Mouse (Mus musculus) small intestine, adult 2 months (tissue): Measurements from ENCODE around the gene Tnfrsf1b. TPM values are rescaled to one million over a fixed set of nuclear protein-coding genes. Genes with fewer than 3 reads are reported as not detected.
A peak's percentile ranks its signal among the peaks of the same experiment; 100 is the strongest.

ENCODE experiments used
- H3K27ac ChIP-seq: fragments of 200-500 bp; 2 replicates; pipeline ENCODE4 v1.5.1; 2012; ENCODE audit warnings: low read depth, low read length, control low read depth, inconsistent platforms; ENCODE audit not compliant: insufficient read depth
- H3K27me3 ChIP-seq: fragments of 200-500 bp; 2 replicates; pipeline ENCODE4 v1.6.1; 2012; ENCODE audit warnings: mild to moderate bottlenecking, moderate library complexity, low read length, inconsistent platforms; ENCODE audit not compliant: control insufficient read depth, insufficient read depth
- H3K36me3 ChIP-seq: fragments of 200-500 bp; 2 replicates; pipeline ENCODE4 v1.6.1; 2012; ENCODE audit warnings: mild to moderate bottlenecking, low read length, control low read depth, inconsistent platforms; ENCODE audit not compliant: control insufficient read depth, insufficient read depth
- H3K4me1 ChIP-seq: fragments of 200-500 bp; 2 replicates; pipeline ENCODE4 v1.6.1; 2012; ENCODE audit warnings: low read length, inconsistent platforms, mixed read lengths; ENCODE audit not compliant: control insufficient read depth, insufficient read depth, insufficient read length
- H3K4me3 ChIP-seq: fragments of 200-500 bp; 2 replicates; pipeline ENCODE4 v1.5.1; 2012; ENCODE audit warnings: low read depth, mild to moderate bottlenecking, control low read depth, inconsistent platforms, low read length, moderate library complexity
- CTCF ChIP-seq: fragments of 200-500 bp; IDR thresholded peaks from 2 replicates; pipeline ENCODE4 v1.5.1; 2012; ENCODE audit warnings: low read depth, mild to moderate bottlenecking, control low read depth, inconsistent platforms, low read length, moderate library complexity, mixed read lengths; ENCODE audit not compliant: insufficient replicate concordance, insufficient read length; ENCODE audit errors: extremely low read depth
- POLR2A ChIP-seq: fragments of 200-500 bp; IDR thresholded peaks from 2 replicates; pipeline ENCODE4 v1.6.1; 2012; ENCODE audit warnings: low read depth, mild to moderate bottlenecking, control low read depth, inconsistent platforms, low read length, moderate library complexity
- WGBS: fragments of 180-500 bp; shearing (Covaris S2); methylation state at CpG from one replicate; pipeline ENCODE4 v1.1.7; 2018; 5-methylcytosine and 5-hydroxymethylcytosine counted together
- polyA plus RNA-seq: library from polyadenylated mRNA; depleted of rRNA; stranded (reverse); fragments of >200 nt; gene quantifications from 2 replicates; pipeline ENCODE4 v1.2.3, GENCODE M21; 2012

Tnfrsf1b gene
- polyA plus RNA-seq, 1 experiment: 13.5 TPM

DNA sequence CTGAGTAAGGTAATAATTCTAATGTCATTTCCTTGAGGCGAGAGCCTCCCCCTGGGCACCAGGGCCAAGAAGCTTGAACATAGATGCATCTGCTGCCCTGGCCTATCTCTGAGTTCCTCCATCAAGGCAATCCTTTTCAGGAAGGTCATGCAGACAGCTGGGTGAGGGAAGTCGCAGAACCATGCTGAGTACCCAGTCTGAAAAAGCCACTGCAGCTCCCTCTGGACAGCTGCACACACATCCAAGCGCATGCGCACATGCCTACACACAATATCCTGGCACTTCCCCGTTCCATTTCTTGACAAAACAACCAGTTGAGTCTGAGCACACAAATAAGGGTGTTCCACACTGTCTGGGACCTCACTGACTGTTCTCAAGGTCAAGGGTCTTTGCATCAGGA lies 14.9 kb downstream of the Tnfrsf1b start:
- no peak for TF ChIP-seq POLR2A
- 84% methylated on average over 5 of the region's 5 CpGs for WGBS
- Histone ChIP-seq H3K4me1 (peaks cover 15% of the 10 kb centered on the region), H3K4me3 (no peak overlapping the region), H3K27ac (no peak overlapping the region), H3K36me3 (no peaks in the 10 kb centered on the region; the same call in 1 of the 2 replicates), H3K27me3 (no peaks in the 10 kb centered on the region)

DNA sequence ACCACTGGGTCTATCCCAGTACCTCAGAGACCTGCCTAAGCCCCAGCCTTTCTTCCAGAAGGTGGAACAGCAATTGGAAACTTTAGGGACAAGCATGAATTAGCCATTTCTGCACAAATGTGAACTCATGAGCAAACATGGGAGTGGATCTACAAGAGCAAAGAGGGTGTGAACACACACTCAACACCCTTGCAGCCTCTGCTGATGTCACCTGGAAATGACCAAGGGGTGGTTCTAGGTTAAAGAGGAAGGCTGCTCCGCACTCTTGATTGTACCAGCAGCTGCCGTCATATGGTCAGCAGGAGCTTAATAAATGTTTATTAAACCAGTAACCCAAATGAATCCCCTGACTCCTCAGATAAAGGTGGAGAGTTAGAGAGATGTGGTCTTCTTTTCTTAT lies 16.0 kb downstream of the Tnfrsf1b start:
- H3K4me1 ChIP-seq: peaks cover 13% of the 10 kb centered on the region
- H3K36me3 ChIP-seq: no peaks in the 10 kb centered on the region; the same call in 1 of the 2 replicates
- H3K27ac ChIP-seq: no peak overlapping the region
- WGBS: 86% methylated on average over 2 of the region's 2 CpGs
- TF ChIP-seq CTCF (no peak), POLR2A (no peak)
- no peak overlapping the region for H3K4me3 ChIP-seq
- H3K27me3 ChIP-seq: no peaks in the 10 kb centered on the region

DNA sequence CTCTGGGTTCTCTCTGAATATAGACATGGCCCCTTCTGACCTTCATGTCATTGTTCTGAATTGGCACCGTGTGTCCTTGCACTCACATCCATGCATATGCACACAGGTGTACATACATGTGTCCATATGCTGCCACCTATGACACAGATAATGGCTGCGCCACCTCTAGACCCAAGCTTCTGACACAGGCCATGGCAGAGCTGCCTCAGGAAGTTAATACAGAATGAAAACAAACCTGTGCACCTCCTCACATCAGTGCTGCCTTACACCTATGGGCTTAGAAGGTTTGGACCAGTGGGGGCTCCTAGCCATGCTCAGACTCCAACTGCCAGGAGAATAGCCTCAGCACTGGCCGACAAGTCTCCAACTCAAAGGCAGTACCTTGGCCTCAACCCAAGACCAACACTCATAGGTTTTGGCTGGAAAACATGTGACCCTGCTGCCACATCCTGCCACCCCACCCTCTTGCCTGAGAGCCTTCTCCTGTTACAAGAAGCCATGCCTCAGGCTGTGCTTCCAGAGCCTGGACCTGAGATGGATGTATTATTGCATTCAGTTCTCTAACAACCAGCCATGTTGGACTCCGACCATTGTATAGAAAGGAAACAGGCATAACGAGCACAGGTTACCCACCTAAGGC lies 17.0 kb downstream of the Tnfrsf1b start:
- H3K27ac ChIP-seq: peak overlapping the region; percentile 33
- no peak overlapping the region for H3K4me3 ChIP-seq
- 86% methylated on average over 5 of the region's 5 CpGs for WGBS
- H3K4me1 ChIP-seq: peaks cover 13% of the 10 kb centered on the region
- TF ChIP-seq CTCF: no peak
- TF ChIP-seq POLR2A: no peak
- no peaks in the 10 kb centered on the region for H3K27me3 ChIP-seq
- peaks cover 3% of the 10 kb centered on the region for H3K36me3 ChIP-seq

DNA sequence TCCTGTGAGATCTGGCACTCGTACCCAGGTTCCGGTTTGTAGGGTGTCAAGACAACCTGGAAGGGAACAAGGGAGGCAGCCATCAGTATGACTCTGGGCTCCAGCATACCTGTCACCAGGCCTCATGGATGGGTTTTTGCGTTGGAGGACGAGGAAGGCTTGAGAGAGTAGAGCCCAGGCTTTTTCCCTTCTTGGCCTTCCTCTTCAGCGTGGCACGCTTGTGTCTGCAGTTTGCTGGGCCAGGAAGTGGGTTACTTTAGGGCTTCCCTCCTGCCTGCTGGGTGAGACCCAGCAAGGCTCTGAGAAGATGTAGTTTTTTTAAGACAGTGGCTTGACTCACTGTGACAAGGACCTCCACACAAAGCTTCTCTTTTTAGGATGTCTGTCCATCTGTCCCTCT lies 17.6 kb downstream of the Tnfrsf1b start:
- no peak overlapping the region for H3K4me3 ChIP-seq
- no peak for TF ChIP-seq POLR2A
- no peak for TF ChIP-seq CTCF
- peak overlapping the region; percentile 33; the same call in 1 of the 2 replicates for H3K27ac ChIP-seq
- no peaks in the 10 kb centered on the region for H3K27me3 ChIP-seq
- 85% methylated on average over 6 of the region's 6 CpGs for WGBS
- H3K4me1 ChIP-seq: peaks cover 13% of the 10 kb centered on the region
- H3K36me3 ChIP-seq: peaks cover 6% of the 10 kb centered on the region

DNA sequence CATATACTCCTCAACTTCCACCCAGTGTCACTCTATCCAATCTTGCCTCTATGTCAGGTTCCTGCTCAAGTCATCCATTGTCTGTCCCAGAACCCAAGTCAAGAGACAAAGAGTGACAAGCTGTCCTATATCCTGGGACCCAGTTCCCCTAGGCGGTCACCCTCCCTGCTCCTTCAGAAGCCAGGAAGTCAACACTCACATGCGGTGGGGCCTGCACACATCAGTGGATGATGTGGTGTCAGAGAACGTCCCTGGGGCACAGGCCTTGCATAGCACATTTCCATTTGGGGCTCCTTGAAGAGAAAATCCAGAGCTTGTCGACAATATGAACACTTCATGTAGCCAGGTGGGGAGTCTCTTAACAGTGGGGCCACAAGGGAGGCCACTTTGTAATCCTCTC lies 22.1 kb downstream of the Tnfrsf1b start:
- Histone ChIP-seq H3K27me3 (no peaks in the 10 kb centered on the region), H3K4me3 (no peak overlapping the region), H3K4me1 (peaks cover 4% of the 10 kb centered on the region), H3K36me3 (peaks cover 18% of the 10 kb centered on the region), H3K27ac (no peak overlapping the region)
- WGBS: 80% methylated on average over 4 of the region's 4 CpGs
- TF ChIP-seq CTCF (no peak), POLR2A (no peak)

DNA sequence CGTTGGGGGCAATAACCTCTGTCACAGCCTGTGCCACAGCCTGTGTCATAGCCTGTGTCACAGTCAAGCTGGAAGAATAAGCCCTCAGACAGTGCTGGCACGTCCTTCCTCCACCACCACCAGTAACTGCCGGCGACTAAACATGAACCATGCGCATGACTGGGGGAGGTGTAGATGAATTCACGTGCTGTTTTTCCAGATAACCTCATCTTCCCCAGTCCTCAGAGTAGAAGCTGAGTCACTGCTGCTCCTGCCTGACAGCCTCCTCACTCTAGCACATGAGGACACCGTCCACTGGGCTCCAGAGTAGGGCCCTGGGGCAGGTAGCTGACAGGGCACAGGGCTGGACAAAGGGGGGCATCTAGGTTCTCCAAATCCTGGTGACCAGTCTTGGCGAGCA lies 24.6 kb downstream of the Tnfrsf1b start:
- no peak overlapping the region for H3K4me3 ChIP-seq
- H3K36me3 ChIP-seq: peaks cover 31% of the 10 kb centered on the region
- H3K27me3 ChIP-seq: no peaks in the 10 kb centered on the region
- H3K27ac ChIP-seq: no peak overlapping the region
- WGBS: 84% methylated on average over 8 of the region's 8 CpGs
- TF ChIP-seq POLR2A: no peak
- no peak for TF ChIP-seq CTCF
- H3K4me1 ChIP-seq: no peaks in the 10 kb centered on the region

DNA sequence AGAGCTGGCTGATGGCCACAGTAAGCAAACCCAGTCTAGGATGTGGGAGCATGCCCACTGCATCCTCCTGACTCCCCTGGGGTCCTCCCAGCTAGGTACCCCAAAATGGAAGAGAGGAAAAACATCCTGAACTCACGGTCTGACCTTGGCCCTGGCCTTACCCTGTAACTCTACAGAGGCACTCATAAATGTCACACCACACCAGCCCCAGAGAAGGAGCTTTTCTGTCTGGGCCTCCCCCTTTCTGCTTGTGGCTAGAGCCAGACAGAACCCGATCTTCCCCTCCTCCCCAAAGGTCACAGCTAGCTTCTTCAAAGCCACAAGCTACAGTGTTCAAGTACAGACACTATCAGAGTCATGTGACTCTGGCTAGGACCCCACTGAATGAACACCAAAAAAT lies 25.3 kb downstream of the Tnfrsf1b start:
- TF ChIP-seq POLR2A (no peak), CTCF (no peak)
- Histone ChIP-seq H3K27me3 (no peaks in the 10 kb centered on the region), H3K4me1 (no peaks in the 10 kb centered on the region), H3K27ac (peak overlapping the region; percentile 35; the same call in 1 of the 2 replicates), H3K4me3 (no peak overlapping the region), H3K36me3 (peaks cover 31% of the 10 kb centered on the region)
- 76% methylated on average over 2 of the region's 2 CpGs for WGBS
